In genomic region chr5:116416208-116416607, GRCm38 (mm10) we compare ENCODE assay signal across 16 mouse cellular contexts. TPM values are rescaled to one million over a fixed set of nuclear protein-coding genes. Genes with fewer than 3 reads are reported as not detected.
DNase-seq lines count a peak whose midpoint lies in the region; ATAC-seq and TF ChIP-seq lines count a peak whose summit lies in the region.
"Had no signal": no experiment of that assay in that cellular context is flagged by ENCODE, and none has a peak within 500 bp of the region (broad histone marks: within the 10 kb centered on the region; RNA-seq: fewer than 3 reads in every experiment).

No protein-coding gene starts in this region.

- 7% methylated on average over 5 of the region's 5 CpGs for WGBS in forebrain, embryonic 12.5 days
- WGBS in forebrain, embryonic 16.5 days: 8% methylated on average over 5 of the region's 5 CpGs
- 36% methylated on average over 5 of the region's 5 CpGs for WGBS in hindbrain, embryonic 10.5 days
- 29% methylated on average over 5 of the region's 5 CpGs for WGBS in hindbrain, embryonic 16.5 days
- WGBS in embryonic facial prominence, embryonic 14.5 days: 22% methylated on average over 5 of the region's 5 CpGs

- no peak for DNase-seq in hindbrain, embryonic 10.5 days (ENCODE audit: low spot score)
- DNase-seq in embryonic facial prominence, embryonic 14.5 days (ENCODE audit: low spot score): peak; percentile 82
- DNase-seq in cerebellum, adult 11-12 months: no peak
- DNase-seq in thymus, postnatal 4 days: no peak
- DNase-seq: adrenal gland, postnatal 25 days; cerebellum, postnatal 25 days; kidney, adult 9 months; liver, postnatal 0 days had no signal

- 0 out of 2 replicates have a peak overlapping the region, but pooled peaks have one; percentile 13 for H3K4me2 ChIP-seq in forebrain, embryonic 12.5 days
- H3K4me2 ChIP-seq in forebrain, embryonic 16.5 days (ENCODE audit: low read length): no peak overlapping the region
- no peak overlapping the region for H3K4me2 ChIP-seq in hindbrain, embryonic 16.5 days (ENCODE audit: low read length)
- no peak overlapping the region for H3K4me2 ChIP-seq in embryonic facial prominence, embryonic 14.5 days (ENCODE audit: low read depth, low read length)
- H3K4me2 ChIP-seq: limb, embryonic 13.5 days; midbrain, embryonic 12.5 days; neural tube, embryonic 12.5 days had no signal

- H3K27ac ChIP-seq in forebrain, embryonic 12.5 days: peak overlapping the region; percentile 69; the same call in 1 of the 2 replicates
- H3K27ac ChIP-seq in forebrain, embryonic 16.5 days (ENCODE audit: low read length): no peak overlapping the region
- H3K27ac ChIP-seq in hindbrain, embryonic 10.5 days: 0 out of 2 replicates have a peak overlapping the region, but pooled peaks have one; percentile 29
- H3K27ac ChIP-seq in hindbrain, embryonic 16.5 days (ENCODE audit: low read depth, low read length): no peak overlapping the region
- no peak overlapping the region; the same call in 1 of the 2 replicates for H3K27ac ChIP-seq in embryonic facial prominence, embryonic 14.5 days (replicated peaks; ENCODE audit: low read depth, low read length)
- H3K27ac ChIP-seq: hindbrain, postnatal 0 days; limb, embryonic 13.5 days; midbrain, embryonic 12.5 days; neural tube, embryonic 12.5 days had no signal

- peaks cover 12% of the 10 kb centered on the region; the same call in 1 of the 2 replicates for H3K27me3 ChIP-seq in forebrain, embryonic 12.5 days
- H3K27me3 ChIP-seq in forebrain, embryonic 16.5 days (replicated peaks; ENCODE audit: control insufficient read depth, insufficient read depth, low read length): no peaks in the 10 kb centered on the region
- no peaks in the 10 kb centered on the region for H3K27me3 ChIP-seq in hindbrain, embryonic 10.5 days (ENCODE audit: insufficient read depth, poor library complexity, severe bottlenecking)
- no peaks in the 10 kb centered on the region for H3K27me3 ChIP-seq in hindbrain, embryonic 16.5 days (replicated peaks; ENCODE audit: control insufficient read depth, insufficient read depth, low read length)
- no peaks in the 10 kb centered on the region for H3K27me3 ChIP-seq in E14TG2a.4 (ENCODE audit: insufficient read depth, low read length)
- no peaks in the 10 kb centered on the region for H3K27me3 ChIP-seq in embryonic facial prominence, embryonic 14.5 days (replicated peaks; ENCODE audit: control insufficient read depth, insufficient read depth, low read length)
- H3K27me3 ChIP-seq: limb, embryonic 13.5 days; neural tube, embryonic 12.5 days had no signal

- peaks cover 44% of the 10 kb centered on the region for H3K4me1 ChIP-seq in forebrain, embryonic 12.5 days
- H3K4me1 ChIP-seq in forebrain, embryonic 16.5 days (replicated peaks; ENCODE audit: control insufficient read depth, insufficient read depth, low read length): peaks cover 6% of the 10 kb centered on the region; the same call in 1 of the 2 replicates
- peaks cover 44% of the 10 kb centered on the region for H3K4me1 ChIP-seq in hindbrain, embryonic 10.5 days (replicated peaks)
- H3K4me1 ChIP-seq in hindbrain, embryonic 16.5 days (ENCODE audit: control insufficient read depth, insufficient read depth, low read depth, low read length): peaks cover 9% of the 10 kb centered on the region
- peaks cover 96% of the 10 kb centered on the region for H3K4me1 ChIP-seq in E14TG2a.4 (replicated peaks; ENCODE audit: low read depth, low read length)
- H3K4me1 ChIP-seq in embryonic facial prominence, embryonic 14.5 days (ENCODE audit: control insufficient read depth, insufficient read depth, low read length): peaks cover 10% of the 10 kb centered on the region

- TF ChIP-seq CTCF in E14TG2a.4 (conservative IDR thresholded peaks at IDR 0.05; ENCODE audit: low read length): no peak

- H3K4me3 ChIP-seq in forebrain, embryonic 12.5 days (replicated peaks): no peak overlapping the region
- H3K4me3 ChIP-seq in forebrain, embryonic 16.5 days (replicated peaks; ENCODE audit: low read length): no peak overlapping the region
- H3K4me3 ChIP-seq in hindbrain, embryonic 10.5 days: no peak overlapping the region
- no peak overlapping the region for H3K4me3 ChIP-seq in hindbrain, embryonic 16.5 days (ENCODE audit: low read length)
- 0 out of 2 replicates have a peak overlapping the region, but pooled peaks have one; percentile 32 for H3K4me3 ChIP-seq in E14TG2a.4 (replicated peaks; ENCODE audit: low read length)
- no peak overlapping the region for H3K4me3 ChIP-seq in embryonic facial prominence, embryonic 14.5 days (ENCODE audit: low read depth, low read length)
- H3K4me3 ChIP-seq: limb, embryonic 13.5 days; midbrain, embryonic 12.5 days; neural tube, embryonic 12.5 days had no signal

- H3K36me3 ChIP-seq in forebrain, embryonic 12.5 days (replicated peaks): no peaks in the 10 kb centered on the region
- H3K36me3 ChIP-seq in forebrain, embryonic 16.5 days (ENCODE audit: control insufficient read depth, insufficient read depth): no peaks in the 10 kb centered on the region
- no peaks in the 10 kb centered on the region for H3K36me3 ChIP-seq in hindbrain, embryonic 10.5 days
- H3K36me3 ChIP-seq in hindbrain, embryonic 16.5 days (ENCODE audit: control insufficient read depth, insufficient read depth, low read length): no peaks in the 10 kb centered on the region
- peaks cover 40% of the 10 kb centered on the region for H3K36me3 ChIP-seq in E14TG2a.4 (ENCODE audit: insufficient read depth, low read length)
- no peaks in the 10 kb centered on the region for H3K36me3 ChIP-seq in embryonic facial prominence, embryonic 14.5 days (ENCODE audit: control insufficient read depth, insufficient read depth, low read length)
- H3K36me3 ChIP-seq: limb, embryonic 13.5 days; midbrain, embryonic 12.5 days; neural tube, embryonic 12.5 days had no signal

- no peak overlapping the region for H3K9ac ChIP-seq in forebrain, embryonic 12.5 days
- H3K9ac ChIP-seq in forebrain, embryonic 16.5 days (replicated peaks; ENCODE audit: low read depth, low read length): no peak overlapping the region
- H3K9ac ChIP-seq in hindbrain, embryonic 16.5 days (ENCODE audit: low read depth, low read length): no peak overlapping the region; the same call in 1 of the 2 replicates
- no peak overlapping the region for H3K9ac ChIP-seq in embryonic facial prominence, embryonic 14.5 days (ENCODE audit: low read depth, low read length)
- H3K9ac ChIP-seq: limb, embryonic 13.5 days; liver, postnatal 0 days; midbrain, embryonic 12.5 days; neural tube, embryonic 12.5 days had no signal

- ATAC-seq in forebrain, embryonic 12.5 days (ENCODE audit: low FRiP score): no peak
- ATAC-seq in forebrain, embryonic 16.5 days: no peak
- no peak for ATAC-seq in hindbrain, embryonic 16.5 days
- ATAC-seq in embryonic facial prominence, embryonic 14.5 days (ENCODE audit: low read depth): peak; percentile 83; the same call in 1 of the 2 replicates
- ATAC-seq: hindbrain, postnatal 0 days; liver, postnatal 0 days had no signal

- H3K9me3 ChIP-seq in forebrain, embryonic 12.5 days: no peaks in the 10 kb centered on the region
- H3K9me3 ChIP-seq in forebrain, embryonic 16.5 days (ENCODE audit: control insufficient read depth, low read length): no peaks in the 10 kb centered on the region
- H3K9me3 ChIP-seq in hindbrain, embryonic 10.5 days: no peaks in the 10 kb centered on the region
- H3K9me3 ChIP-seq in hindbrain, embryonic 16.5 days (ENCODE audit: control insufficient read depth, low read length): no peaks in the 10 kb centered on the region
- H3K9me3 ChIP-seq in E14TG2a.4 (ENCODE audit: low read length): no peaks in the 10 kb centered on the region
- no peaks in the 10 kb centered on the region for H3K9me3 ChIP-seq in embryonic facial prominence, embryonic 14.5 days (ENCODE audit: control insufficient read depth, low read length)
- H3K9me3 ChIP-seq: limb, embryonic 13.5 days; midbrain, embryonic 12.5 days; neural tube, embryonic 12.5 days had no signal

RNA-seq across cellular contexts. Expression of gene Hspb8, which starts 6.5 kb away (rescaled TPM):
- 7.4 and 9.0 TPM in 2 replicates for polyA plus RNA-seq in forebrain, embryonic 12.5 days (2016; fragmentation: Nextera tagmentation; extraction: Ambion mirVana)
- polyA plus RNA-seq in forebrain, embryonic 16.5 days (2015; fragmentation: Nextera tagmentation; extraction: Ambion mirVana): 3.7 and 4.8 TPM in 2 replicates
- polyA plus RNA-seq in hindbrain, embryonic 10.5 days (2016; fragmentation: Nextera tagmentation; extraction: Ambion mirVana): 7.3 and 9.7 TPM in 2 replicates
- polyA plus RNA-seq in hindbrain, embryonic 16.5 days (2015; fragmentation: Nextera tagmentation; extraction: Ambion mirVana): 8.9 and 9.4 TPM in 2 replicates
- polyA plus RNA-seq in embryonic facial prominence, embryonic 14.5 days (2014; fragmentation: Nextera tagmentation; extraction: Ambion mirVana): 18.4 and 27.3 TPM in 2 replicates

Comparison
In these comparisons a context has a peak if more than half of its experiments do, and no peak if none do; other contexts are left out.
1. H3K27ac ChIP-seq: peak in forebrain, embryonic 12.5 days (single experiment) and hindbrain, embryonic 10.5 days (single experiment); none in forebrain, embryonic 16.5 days (single experiment), hindbrain, embryonic 16.5 days (single experiment) and embryonic facial prominence, embryonic 14.5 days (single experiment).